Mouse (Mus musculus): ENCODE results near the gene Mpped2. TPM values are rescaled to one million over a fixed set of nuclear protein-coding genes. Genes with fewer than 3 reads are reported as not detected.

The Mpped2 gene
- total RNA-seq (2014; rRNA removed) (63.6 and 65.4 TPM in 2 replicates), polyA plus RNA-seq (2015; fragmentation: Nextera tagmentation; extraction: Ambion mirVana) (104 TPM in 2 replicates)

DNA sequence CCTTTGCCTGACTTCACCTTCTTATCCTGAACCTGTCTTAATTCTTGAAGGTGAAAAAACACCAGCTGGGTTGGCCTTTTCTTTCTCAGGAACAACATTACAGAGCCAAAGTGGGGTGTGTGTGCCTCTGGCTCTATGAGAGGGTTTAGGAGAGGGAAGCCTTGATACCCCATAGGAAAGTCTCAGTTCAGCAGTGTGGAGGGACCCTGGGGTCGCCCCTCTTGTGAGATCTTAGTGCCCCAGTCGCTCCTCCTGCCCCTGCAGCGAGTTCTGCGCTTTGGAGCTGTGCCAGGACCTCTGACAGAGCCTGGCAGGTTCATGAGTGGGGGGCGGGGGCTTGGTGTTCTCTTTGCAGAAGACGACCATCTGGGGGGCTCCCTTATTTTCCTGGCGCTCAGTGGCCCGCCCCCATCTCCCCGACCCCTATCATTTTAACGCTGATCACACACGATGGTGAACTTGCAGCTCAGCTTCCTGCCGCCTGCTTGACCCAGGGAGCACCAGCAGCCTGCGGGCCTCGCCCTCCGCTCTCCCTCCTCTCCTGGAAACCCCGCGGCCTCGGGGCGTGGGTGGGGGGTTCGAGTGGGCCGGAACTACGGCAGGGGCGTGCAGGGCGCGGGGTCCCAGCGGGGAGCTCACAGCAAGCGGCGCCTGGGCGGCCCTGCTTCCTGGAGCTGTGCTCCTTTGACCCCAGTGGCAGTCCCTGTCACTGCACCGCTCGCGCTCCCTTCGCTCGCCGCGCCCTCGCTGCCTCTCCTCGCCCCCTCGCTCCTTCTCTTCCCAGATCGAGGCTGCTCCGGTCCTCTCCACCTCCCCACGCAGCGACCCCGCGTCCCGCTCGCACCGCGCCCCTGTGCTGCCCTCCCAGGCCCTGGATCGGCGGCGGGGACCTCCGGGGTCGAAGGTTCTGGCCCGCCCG is at the start of gene Mpped2:
Mpped2 (plus strand) TSS at position 487 of the 919 bp plus-strand sequence.
- DNase-seq: peak; percentile 79
- H3K27me3 ChIP-seq (ENCODE audit: insufficient read depth, low read length): no peaks in the 10 kb centered on the region
- H3K4me2 ChIP-seq (ENCODE audit: low read depth): peak within 1 kb of the TSS; percentile 91
- no peaks in the 10 kb centered on the region for H3K9me3 ChIP-seq (ENCODE audit: low read length)
- peak within 1 kb of the TSS; percentile 100 for H3K9ac ChIP-seq
- H3K4me3 ChIP-seq (ENCODE audit: low read depth, low read length): peak within 1 kb of the TSS; percentile 93
- H3K27ac ChIP-seq (ENCODE audit: low read depth, low read length): peak within 1 kb of the TSS; percentile 99
- peak; percentile 61 for TF ChIP-seq CTCF (IDR thresholded peaks at IDR 0.05; ENCODE audit: low read depth)
- H3K36me3 ChIP-seq (ENCODE audit: insufficient read depth): no peaks in the 10 kb centered on the region
- peak; percentile 80 for ATAC-seq
- 1% methylated on average over 46 of the region's 56 CpGs for WGBS
- H3K4me1 ChIP-seq (ENCODE audit: insufficient read depth): 0 out of 2 replicates have a peak, but pooled peaks cover 5% of the 10 kb centered on the region

DNA sequence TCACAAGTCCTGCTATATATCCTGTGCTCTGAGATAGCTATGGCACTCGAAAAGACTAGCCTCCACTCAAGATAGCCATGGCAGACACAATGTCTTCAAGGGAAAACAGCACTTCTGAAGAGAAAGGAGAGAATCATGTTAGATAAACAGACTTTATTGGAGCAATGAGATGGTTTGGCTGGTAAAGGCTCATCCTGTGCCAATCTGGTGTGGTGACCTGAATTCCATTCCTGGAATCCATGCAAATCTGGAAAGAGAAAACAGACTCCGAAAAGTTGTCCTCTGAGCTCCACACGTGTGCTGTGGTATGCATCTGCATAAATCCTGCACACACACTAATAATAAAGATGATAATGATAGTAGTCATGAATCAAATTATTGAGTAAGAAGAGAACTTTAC is 48.3 kb upstream of the Mpped2 start:
- 84% methylated on average over 3 of the region's 3 CpGs for WGBS
- DNase-seq: no peak
- ATAC-seq: no peak
- Histone ChIP-seq H3K9me3 (ENCODE audit: low read length) (no peaks in the 10 kb centered on the region), H3K27ac (ENCODE audit: low read depth, low read length) (no peak overlapping the region), H3K4me1 (ENCODE audit: insufficient read depth) (no peaks in the 10 kb centered on the region; the same call in 1 of the 2 replicates), H3K9ac (no peak overlapping the region), H3K36me3 (ENCODE audit: insufficient read depth) (no peaks in the 10 kb centered on the region), H3K4me2 (ENCODE audit: low read depth) (no peak overlapping the region), H3K4me3 (ENCODE audit: low read depth, low read length) (no peak overlapping the region), H3K27me3 (ENCODE audit: insufficient read depth, low read length) (no peaks in the 10 kb centered on the region)
- TF ChIP-seq CTCF (IDR thresholded peaks at IDR 0.05; ENCODE audit: low read depth): no peak

DNA sequence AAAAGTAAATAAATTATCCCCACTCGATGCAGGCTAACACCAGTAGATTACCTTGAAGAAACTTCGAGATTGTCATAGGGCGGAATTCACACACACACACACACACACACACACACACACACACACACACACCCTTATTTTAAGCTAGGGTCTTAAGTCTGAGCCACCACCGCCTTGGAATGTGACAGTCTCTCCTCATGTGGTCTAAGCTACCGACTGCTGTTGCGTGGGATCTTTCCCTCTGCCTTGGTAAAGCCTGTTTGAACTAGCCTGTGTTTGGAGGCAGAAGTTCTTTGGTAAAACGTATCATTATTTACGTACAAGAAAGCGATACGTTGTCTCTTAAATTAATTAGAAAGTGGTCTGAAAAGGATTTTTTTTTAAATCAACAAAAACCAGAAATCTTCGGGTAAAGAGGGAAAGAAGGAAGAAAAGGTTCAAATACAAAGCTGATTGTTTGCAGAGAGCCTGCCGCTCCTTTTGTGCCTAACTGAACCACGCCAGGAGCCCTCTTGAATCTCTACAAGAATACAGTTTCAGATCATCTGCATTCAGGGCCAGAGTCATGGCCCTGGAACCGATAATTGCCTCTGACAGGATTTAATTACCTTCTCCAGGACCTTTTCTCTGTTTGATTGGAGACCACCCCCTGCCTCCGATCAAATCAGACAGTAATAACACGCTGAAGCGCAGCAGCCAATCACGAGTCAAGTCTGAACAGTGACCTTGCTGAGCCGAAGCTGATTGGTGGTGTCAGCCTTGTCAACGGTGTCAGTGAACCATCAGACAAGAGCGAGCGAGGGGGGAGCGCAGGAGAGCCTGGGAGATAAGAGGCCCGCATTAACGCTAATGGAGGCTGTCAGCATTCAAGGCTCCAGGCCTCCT is 43.1 kb upstream of the Mpped2 start:
- Histone ChIP-seq H3K36me3 (ENCODE audit: insufficient read depth) (no peaks in the 10 kb centered on the region), H3K9me3 (ENCODE audit: low read length) (no peaks in the 10 kb centered on the region), H3K4me1 (ENCODE audit: insufficient read depth) (peaks cover 6% of the 10 kb centered on the region), H3K9ac (peak overlapping the region; percentile 62), H3K27me3 (ENCODE audit: insufficient read depth, low read length) (no peaks in the 10 kb centered on the region), H3K27ac (ENCODE audit: low read depth, low read length) (peak overlapping the region; percentile 88), H3K4me3 (ENCODE audit: low read depth, low read length) (peak overlapping the region; percentile 54), H3K4me2 (ENCODE audit: low read depth) (peak overlapping the region; percentile 65)
- WGBS: 4% methylated on average over 25 of the region's 25 CpGs
- ATAC-seq (peak; percentile 98), DNase-seq (peak; percentile 94)
- no peak for TF ChIP-seq CTCF (IDR thresholded peaks at IDR 0.05; ENCODE audit: low read depth)

DNA sequence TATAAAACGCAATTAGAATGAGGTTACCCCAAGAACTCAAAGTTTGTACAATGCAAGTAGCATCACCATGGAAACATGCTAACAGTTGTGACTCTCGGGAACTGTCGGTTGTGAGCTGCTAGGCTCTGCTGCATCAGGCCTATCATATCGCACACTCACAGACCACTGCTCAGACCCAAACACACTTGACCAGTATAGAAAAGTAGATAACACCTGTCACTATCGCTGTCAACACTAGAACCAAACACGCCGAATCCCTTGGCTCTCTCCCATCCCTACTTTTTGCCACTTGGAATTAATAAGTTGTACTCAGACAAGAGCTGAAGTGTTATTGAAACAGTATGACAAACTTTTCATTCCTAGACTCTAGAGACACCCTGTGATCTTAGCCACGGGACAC is 40.9 kb upstream of the Mpped2 start:
- DNase-seq: no peak
- no peak for TF ChIP-seq CTCF (IDR thresholded peaks at IDR 0.05; ENCODE audit: low read depth)
- 54% methylated on average over 8 of the region's 8 CpGs for WGBS

DNA sequence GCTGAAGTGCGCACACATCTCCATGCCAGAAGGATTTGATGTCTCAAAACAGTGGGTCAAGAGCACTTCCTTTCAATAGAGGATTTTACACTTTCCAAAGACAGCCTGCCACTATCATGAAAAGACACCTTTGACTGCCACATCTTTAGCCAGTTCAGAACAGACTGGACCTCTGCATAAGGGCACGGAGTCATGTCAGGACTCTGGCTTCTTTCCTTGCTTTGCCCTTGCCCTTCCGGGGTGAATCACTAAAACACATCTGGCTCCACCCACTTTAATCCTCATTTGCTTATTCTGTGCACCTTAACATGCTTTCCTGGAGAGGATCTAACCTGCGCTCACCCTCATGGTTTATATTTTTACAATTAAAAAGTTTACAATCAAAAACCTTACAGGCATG is 40.3 kb upstream of the Mpped2 start:
- no peaks in the 10 kb centered on the region for H3K27me3 ChIP-seq (ENCODE audit: insufficient read depth, low read length)
- H3K9me3 ChIP-seq (ENCODE audit: low read length): no peaks in the 10 kb centered on the region
- no peaks in the 10 kb centered on the region for H3K36me3 ChIP-seq (ENCODE audit: insufficient read depth)
- 83% methylated on average over 4 of the region's 4 CpGs for WGBS
- no peak overlapping the region for H3K9ac ChIP-seq
- no peak overlapping the region for H3K27ac ChIP-seq (ENCODE audit: low read depth, low read length)
- ATAC-seq (no peak), DNase-seq (no peak)
- TF ChIP-seq CTCF (IDR thresholded peaks at IDR 0.05; ENCODE audit: low read depth): no peak
- no peak overlapping the region for H3K4me2 ChIP-seq (ENCODE audit: low read depth)
- H3K4me3 ChIP-seq (ENCODE audit: low read depth, low read length): no peak overlapping the region
- H3K4me1 ChIP-seq (ENCODE audit: insufficient read depth): peaks cover 6% of the 10 kb centered on the region

More for the DNA sequence above, 40.9 kb upstream of the Mpped2 start:
- Histone ChIP-seq H3K36me3 (ENCODE audit: insufficient read depth) (no peaks in the 10 kb centered on the region), H3K9me3 (ENCODE audit: low read length) (no peaks in the 10 kb centered on the region), H3K4me2 (ENCODE audit: low read depth) (no peak overlapping the region), H3K27me3 (ENCODE audit: insufficient read depth, low read length) (no peaks in the 10 kb centered on the region), H3K4me3 (ENCODE audit: low read depth, low read length) (no peak overlapping the region), H3K4me1 (ENCODE audit: insufficient read depth) (peaks cover 6% of the 10 kb centered on the region), H3K9ac (no peak overlapping the region), H3K27ac (ENCODE audit: low read depth, low read length) (no peak overlapping the region)
- no peak for ATAC-seq

DNA sequence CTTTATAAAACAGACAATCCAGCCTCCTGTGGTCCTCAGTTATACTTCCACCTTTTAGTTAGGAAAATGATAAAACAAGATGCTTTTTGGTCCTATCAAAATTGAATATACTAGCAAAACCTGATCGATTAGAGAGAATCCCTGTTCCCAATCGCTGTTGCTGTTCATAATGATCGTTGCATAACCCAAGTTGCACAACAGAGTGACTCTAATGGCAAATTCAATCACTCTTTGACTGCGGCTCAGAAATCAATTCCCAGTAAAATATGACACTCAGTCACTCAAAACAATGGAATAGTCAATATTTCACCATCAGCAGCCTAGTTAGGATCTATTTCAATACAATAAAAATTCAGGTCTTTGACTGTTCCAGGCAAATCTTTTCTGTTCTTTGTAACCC is 39.8 kb upstream of the Mpped2 start:
- H3K36me3 ChIP-seq (ENCODE audit: insufficient read depth): no peaks in the 10 kb centered on the region
- no peak overlapping the region for H3K9ac ChIP-seq
- peaks cover 6% of the 10 kb centered on the region for H3K4me1 ChIP-seq (ENCODE audit: insufficient read depth)
- TF ChIP-seq CTCF (IDR thresholded peaks at IDR 0.05; ENCODE audit: low read depth): no peak
- no peaks in the 10 kb centered on the region for H3K9me3 ChIP-seq (ENCODE audit: low read length)
- no peak overlapping the region for H3K27ac ChIP-seq (ENCODE audit: low read depth, low read length)
- H3K4me2 ChIP-seq (ENCODE audit: low read depth): no peak overlapping the region
- no peak overlapping the region for H3K4me3 ChIP-seq (ENCODE audit: low read depth, low read length)
- H3K27me3 ChIP-seq (ENCODE audit: insufficient read depth, low read length): no peaks in the 10 kb centered on the region
- DNase-seq: no peak
- 94% methylated on average over 4 of the region's 4 CpGs for WGBS
- no peak for ATAC-seq
